Mouse (Mus musculus) retina, postnatal 7 days (tissue): ENCODE data around the gene Gkn2.

Experiments
- DNase-seq: peaks from one replicate; pipeline ENCODE4 v3.0.0-alpha.2; 2012; ENCODE audit warnings: low read depth, low spot score

The Gkn2 gene

DNA sequence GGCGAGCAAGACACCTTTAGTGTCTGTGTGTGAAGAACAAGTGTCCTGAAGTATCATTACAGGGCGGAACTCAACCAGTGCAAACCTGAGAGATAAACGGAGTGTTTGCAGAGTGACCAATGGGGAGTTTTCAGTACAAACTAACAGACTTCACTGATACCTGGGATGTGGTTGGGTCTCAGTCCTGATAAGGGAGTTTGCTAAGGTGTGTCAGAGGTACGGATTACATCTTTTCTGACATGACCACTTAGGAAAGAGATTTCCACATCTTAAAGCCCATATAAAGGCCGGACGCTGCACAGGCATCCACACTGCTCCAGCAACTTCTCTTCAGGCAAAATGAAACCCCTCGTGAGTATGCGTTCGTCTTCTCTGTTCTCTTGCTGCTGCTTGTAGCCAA lies at the start of gene Gkn2:
Gene Gkn2 (plus strand): TSS at position 301 of the 400 bp plus-strand sequence.
- DNase-seq, result no peak

GRCm38 (mm10) chr6:87323381-87323780 lies 49.8 kb upstream of the Gkn2 start:
- DNase-seq, result no peak

DNA sequence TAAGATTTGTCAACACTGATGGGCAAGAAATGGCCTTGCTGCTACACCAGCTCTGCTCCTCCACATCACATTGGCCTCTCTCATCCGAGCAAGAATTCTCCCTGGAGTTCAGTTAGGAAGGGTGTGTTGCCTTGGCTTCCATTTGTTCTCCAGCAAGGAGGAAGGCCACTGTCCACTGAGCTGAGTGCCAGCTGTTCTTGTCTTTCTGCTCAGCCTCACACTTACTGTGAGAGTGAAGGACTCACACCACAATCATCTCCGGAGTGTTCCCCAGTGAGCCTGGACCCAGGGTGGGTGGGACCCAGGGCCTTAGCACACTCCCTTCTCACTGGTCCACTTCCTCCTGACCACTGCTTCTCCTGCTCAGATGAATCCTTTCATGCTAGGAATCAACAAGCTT lies 46.2 kb upstream of the Gkn2 start:
- no peak for DNase-seq

- no peak for DNase-seq
Measured at GRCm38 (mm10) chr6:87328265-87329173, 44.6 kb upstream of the Gkn2 start.

DNA sequence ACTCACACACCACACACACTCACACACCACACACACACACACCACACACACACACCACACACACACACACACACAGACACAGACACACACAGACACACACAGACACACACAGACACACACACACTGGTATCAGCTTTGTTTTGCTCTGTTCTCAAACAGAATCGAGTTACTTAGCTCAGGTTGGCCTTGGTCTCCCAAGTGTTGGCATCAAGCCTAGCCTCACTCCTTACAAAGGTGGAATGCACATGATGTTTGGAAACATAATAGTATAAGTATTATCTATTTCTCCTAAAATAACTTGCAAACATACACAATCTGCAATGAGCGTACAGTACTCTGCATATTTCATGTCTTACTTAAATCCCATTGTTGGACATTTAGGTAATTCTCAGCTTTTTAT lies 40.8 kb upstream of the Gkn2 start:
- no peak for DNase-seq

GRCm38 (mm10) chr6:87334361-87335090 lies 38.6 kb upstream of the Gkn2 start:
- no peak for DNase-seq

- peak; percentile 23 for DNase-seq
Measured at GRCm38 (mm10) chr6:87335091-87335934, 37.8 kb upstream of the Gkn2 start, which contains the start of gene Antxr1. Gene Antxr1 (minus strand): TSS chr6:87335821.

- DNase-seq, result no peak
Measured at GRCm38 (mm10) chr6:87335935-87336295, 37.2 kb upstream of the Gkn2 start.

DNA sequence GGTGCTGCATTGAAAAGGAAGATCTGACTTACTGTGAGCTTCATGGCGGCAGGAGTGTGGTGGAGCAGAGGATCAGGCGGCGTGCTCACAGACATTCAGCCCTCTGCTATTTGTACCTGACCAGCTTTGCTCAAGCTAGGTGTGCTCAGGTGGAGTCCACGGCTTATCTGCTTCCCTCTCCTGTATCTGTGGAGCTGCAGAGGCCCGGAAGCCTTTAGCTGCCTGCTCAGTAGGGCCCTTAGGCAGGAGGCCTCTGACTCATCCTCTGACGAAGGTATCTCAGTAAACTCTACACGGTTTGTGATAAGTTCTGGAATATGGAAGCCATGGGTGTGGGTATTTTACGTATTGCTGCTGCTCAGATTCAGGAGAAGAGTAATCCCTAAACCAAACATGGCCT lies 22.3 kb upstream of the Gkn2 start, which contains the start of gene Gkn1:
Gene Gkn1 (minus strand): TSS at position 114 of the 400 bp plus-strand sequence.
- no peak for DNase-seq

DNA sequence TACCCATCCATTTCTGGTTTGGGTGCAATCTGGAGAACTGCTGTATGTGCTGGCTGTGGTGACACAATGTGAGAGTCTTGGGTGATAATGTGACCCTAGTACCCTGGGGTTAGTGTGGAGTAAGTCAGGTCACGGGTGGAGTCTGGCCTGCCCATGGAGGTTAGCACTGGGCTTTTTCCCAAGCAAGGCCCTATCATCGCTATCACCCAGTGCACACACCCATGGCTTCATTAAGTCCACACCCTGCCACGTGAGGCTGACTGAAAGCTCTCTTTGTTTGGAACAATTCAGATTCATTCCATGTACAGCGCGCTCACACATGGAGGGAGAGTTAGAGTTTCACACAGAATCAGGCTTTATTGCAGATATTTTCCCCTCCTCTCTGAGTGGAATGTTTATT lies 18.7 kb upstream of the Gkn2 start:
- DNase-seq, result no peak

- no peak for DNase-seq
Measured at GRCm38 (mm10) chr6:87369223-87369622, 3.9 kb upstream of the Gkn2 start.

- no peak for DNase-seq
Measured at GRCm38 (mm10) chr6:87383926-87384691, 11.0 kb downstream of the Gkn2 start.

DNA sequence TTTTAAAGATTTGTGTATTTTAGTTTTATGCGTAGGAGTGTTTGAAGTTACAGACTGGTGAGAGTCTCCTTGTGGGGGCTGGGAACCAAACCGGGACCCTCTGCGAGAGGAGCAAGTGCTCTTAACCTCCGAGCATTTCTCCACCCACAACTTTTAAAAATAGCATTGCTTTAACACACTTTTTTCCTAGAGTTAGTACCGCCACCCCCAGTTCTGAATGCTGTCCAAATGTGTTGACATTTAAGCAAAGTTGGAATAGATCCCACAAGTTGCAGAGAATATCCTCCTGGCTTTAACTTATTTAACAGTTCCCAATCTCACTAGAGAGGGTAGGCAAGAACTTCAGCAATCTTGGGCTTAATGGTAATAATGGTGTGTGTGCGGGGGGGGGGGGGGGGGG lies 11.6 kb downstream of the Gkn2 start:
- no peak for DNase-seq

DNA sequence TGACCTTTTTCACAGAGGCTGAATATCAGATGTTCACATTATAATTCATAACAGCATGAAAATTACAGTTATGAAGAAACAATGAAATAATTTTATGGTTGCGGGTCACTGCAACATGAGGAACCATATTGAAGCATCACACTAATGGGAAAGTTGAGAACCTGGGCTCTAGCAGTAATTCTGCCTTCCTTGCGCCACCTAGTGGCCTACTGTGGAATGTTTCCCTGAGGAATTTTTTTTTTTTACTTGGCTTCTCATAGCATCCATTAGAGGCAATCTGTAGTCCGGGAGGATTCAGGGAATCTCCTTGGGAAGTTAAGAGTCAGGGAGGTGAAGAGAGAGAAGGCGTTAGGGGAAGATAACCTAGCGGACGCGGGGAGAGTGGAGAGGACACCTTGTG lies 13.0 kb downstream of the Gkn2 start:
- DNase-seq, result peak; percentile 59

DNA sequence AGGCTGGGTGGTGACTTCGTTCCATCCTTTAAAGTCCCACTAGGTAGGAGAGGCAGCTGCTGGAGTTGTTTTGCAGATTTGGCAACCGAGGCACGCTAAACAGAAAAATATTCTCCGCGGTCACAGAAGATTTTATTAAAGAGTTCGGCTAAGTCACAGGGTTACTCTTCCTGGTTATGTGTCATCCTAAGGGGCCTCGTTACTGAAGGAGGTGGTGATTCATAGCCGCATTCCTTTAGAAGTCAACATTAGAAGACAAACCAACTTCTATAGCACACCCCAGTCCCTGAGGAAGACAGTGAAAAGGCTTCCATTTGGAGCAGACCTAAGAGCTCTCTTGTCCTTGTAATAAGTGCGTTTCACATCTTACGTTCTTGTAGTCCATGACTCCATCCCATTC lies 13.5 kb downstream of the Gkn2 start:
- no peak for DNase-seq

GRCm38 (mm10) chr6:87388877-87389276 lies 15.7 kb downstream of the Gkn2 start, which contains the start of gene Gkn3:
Gene Gkn3 (minus strand): TSS chr6:87388935.
- no peak for DNase-seq

DNA sequence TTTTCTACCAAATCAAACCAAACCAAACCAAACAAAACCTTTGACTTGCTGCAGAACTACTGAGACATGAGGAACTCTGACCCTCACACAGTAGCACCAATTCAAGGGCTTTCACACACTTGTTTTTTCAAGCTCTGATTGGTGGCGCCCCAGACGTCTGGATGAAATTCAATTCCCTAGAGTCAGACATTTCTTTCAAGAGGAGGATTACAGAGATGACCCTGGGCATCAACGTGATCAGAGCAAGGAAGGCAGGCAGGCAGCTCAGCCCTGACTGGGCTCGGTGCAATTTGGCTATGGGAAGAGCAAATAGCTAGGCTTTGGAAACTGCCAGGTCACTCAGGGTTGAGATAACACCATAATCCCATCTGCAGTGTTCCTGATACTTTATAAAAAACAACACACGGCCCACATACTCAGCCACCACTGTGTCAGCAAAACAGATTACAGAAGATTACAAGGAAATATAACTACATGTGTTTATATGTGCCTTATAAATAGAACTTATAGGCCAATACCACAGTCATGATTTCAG lies 16.4 kb downstream of the Gkn2 start:
- DNase-seq, result no peak

- DNase-seq, result no peak
Measured at GRCm38 (mm10) chr6:87393466-87394205, 20.5 kb downstream of the Gkn2 start.

DNA sequence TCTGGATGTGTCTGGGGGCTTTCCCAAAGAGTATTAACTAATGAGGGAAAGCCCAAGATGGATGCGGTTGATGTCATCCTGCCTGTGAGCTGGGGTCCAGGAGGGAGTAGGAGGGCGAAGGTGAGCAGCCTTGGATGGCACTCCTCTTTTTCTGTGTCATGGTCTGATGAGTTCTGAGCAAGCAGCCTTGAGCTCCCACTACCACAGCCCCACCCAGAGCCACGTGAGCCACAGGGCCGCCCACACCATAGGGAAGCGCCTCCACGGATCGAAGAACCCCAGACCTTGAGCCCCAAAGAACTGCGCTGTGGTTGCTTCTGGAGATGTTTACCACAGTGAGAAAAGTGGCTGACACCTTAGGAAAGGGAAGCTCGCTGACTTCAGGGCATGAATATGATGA lies 21.6 kb downstream of the Gkn2 start:
- DNase-seq, result no peak

- DNase-seq, result peak; percentile 47
Measured at GRCm38 (mm10) chr6:87399137-87399536, 26.0 kb downstream of the Gkn2 start.
